Mouse (Mus musculus) liver, embryonic 14.5 days (tissue): Measurements from ENCODE around the gene Kmt5b.

Experiments used
- CTCF ChIP-seq: IDR thresholded peaks from 2 replicates; pipeline ENCODE4 v1.5.1; 2016; ENCODE audit warnings: antibody characterized with exemption, low read depth, control low read depth
- EP300 ChIP-seq: IDR thresholded peaks from 2 replicates; pipeline ENCODE4 v1.6.1; 2016; ENCODE audit warnings: antibody characterized with exemption, low read depth

- TF ChIP-seq CTCF, result no peak
- no peak for TF ChIP-seq EP300
These were observed 1.9 kb upstream of the Kmt5b start for GRCm38 (mm10) chr19:3765221-3765820.
